Mouse (Mus musculus): ENCODE data around the gene Nucb1. TPM values are rescaled to one million over a fixed set of nuclear protein-coding genes. Genes with fewer than 3 reads are reported as not detected.

Gene Nucb1
- polyA plus RNA-seq, 1 experiment: 135 TPM

GRCm38 (mm10) chr7:45526474-45527120 lies 16.4 kb upstream of the Nucb1 start:
- TF ChIP-seq E2F4 (IDR thresholded peaks at IDR 0.05; ENCODE audit: insufficient read depth): no peak
- TF ChIP-seq MYOD1 (IDR thresholded peaks at IDR 0.05; ENCODE audit: control insufficient read depth in 1 of 3, insufficient read length in 2 of 3, low read depth in 2 of 3): no peak
- no peak for TF ChIP-seq USF1 (IDR thresholded peaks at IDR 0.05; ENCODE audit: low read depth)
- TF ChIP-seq REST (IDR thresholded peaks at IDR 0.05; ENCODE audit: insufficient read depth, insufficient read length): no peak
- TF ChIP-seq TCF3 (IDR thresholded peaks at IDR 0.05; ENCODE audit: insufficient read length, low read depth): no peak
- TF ChIP-seq TCF12 (IDR thresholded peaks at IDR 0.05; ENCODE audit: insufficient read depth, poor library complexity, severe bottlenecking): no peak
- no peak for TF ChIP-seq POLR2A (IDR thresholded peaks at IDR 0.05; ENCODE audit: insufficient read length, low read depth)
- TF ChIP-seq MAX (IDR thresholded peaks at IDR 0.05; ENCODE audit: low read depth): no peak
- no peak for TF ChIP-seq SRF (IDR thresholded peaks at IDR 0.05; ENCODE audit: control insufficient read depth, insufficient read length, low read depth)
- TF ChIP-seq CEBPB (IDR thresholded peaks at IDR 0.05; ENCODE audit: insufficient read depth, poor library complexity, severe bottlenecking): no peak
- TF ChIP-seq POLR2AphosphoS2 (IDR thresholded peaks at IDR 0.05; ENCODE audit: insufficient read length, low read depth): no peak
- no peak for TF ChIP-seq MYOG (IDR thresholded peaks at IDR 0.05; ENCODE audit: control insufficient read depth in 1 of 3, insufficient read depth in 1 of 3, insufficient read length in 2 of 3, low read depth in 2 of 3)
- peak overlapping the region; percentile 100 for H3K4me3 ChIP-seq

GRCm38 (mm10) chr7:45525809-45526473 lies 15.7 kb upstream of the Nucb1 start, which contains the start of the genes Ppp1r15a and Plekha4:
Gene Ppp1r15a (minus strand): TSS chr7:45526268.
Gene Plekha4 (plus strand): TSS chr7:45526330.
- H3K79me2 ChIP-seq (ENCODE audit: control insufficient read depth, insufficient read depth): peaks cover 28% of the 10 kb centered on the region
- peak within 1 kb of the TSS; percentile 100 for H3K4me3 ChIP-seq
- TF ChIP-seq SRF (IDR thresholded peaks at IDR 0.05; ENCODE audit: control insufficient read depth, insufficient read length, low read depth): peak; percentile 64
- no peak for TF ChIP-seq E2F4 (IDR thresholded peaks at IDR 0.05; ENCODE audit: insufficient read depth)
- no peak for TF ChIP-seq TCF12 (IDR thresholded peaks at IDR 0.05; ENCODE audit: insufficient read depth, poor library complexity, severe bottlenecking)
- no peak for TF ChIP-seq USF1 (IDR thresholded peaks at IDR 0.05; ENCODE audit: low read depth)
- TF ChIP-seq CEBPB (IDR thresholded peaks at IDR 0.05; ENCODE audit: insufficient read depth, poor library complexity, severe bottlenecking): 0 out of 2 replicates have a peak, but pooled peaks have one; percentile 29
- peak in 1 of 3 experiments; percentile 1 for TF ChIP-seq MYOD1 (IDR thresholded peaks at IDR 0.05; ENCODE audit: control insufficient read depth in 1 of 3, insufficient read length in 2 of 3, low read depth in 2 of 3)
- TF ChIP-seq MAX (IDR thresholded peaks at IDR 0.05; ENCODE audit: low read depth): no peak
- no peak for TF ChIP-seq TCF3 (IDR thresholded peaks at IDR 0.05; ENCODE audit: insufficient read length, low read depth)
- no peak for TF ChIP-seq MYOG (IDR thresholded peaks at IDR 0.05; ENCODE audit: control insufficient read depth in 1 of 3, insufficient read depth in 1 of 3, insufficient read length in 2 of 3, low read depth in 2 of 3)
- peak; percentile 100 for TF ChIP-seq POLR2AphosphoS2 (IDR thresholded peaks at IDR 0.05; ENCODE audit: insufficient read length, low read depth)
- TF ChIP-seq REST (IDR thresholded peaks at IDR 0.05; ENCODE audit: insufficient read depth, insufficient read length): no peak
- TF ChIP-seq POLR2A (IDR thresholded peaks at IDR 0.05; ENCODE audit: insufficient read length, low read depth): peak; percentile 97
- H3K36me3 ChIP-seq (ENCODE audit: control insufficient read depth, insufficient read depth): peaks cover 30% of the 10 kb centered on the region
- no peaks in the 10 kb centered on the region for H3K27me3 ChIP-seq (ENCODE audit: control insufficient read depth, insufficient read depth, insufficient read length)
- peak within 1 kb of the TSS; percentile 69 for H3ac ChIP-seq (ENCODE audit: control insufficient read depth, insufficient read length)
- H3K4me2 ChIP-seq (ENCODE audit: low read depth): peak within 1 kb of the TSS; percentile 86

More at GRCm38 (mm10) chr7:45526474-45527120, 16.4 kb upstream of the Nucb1 start:
- H3K36me3 ChIP-seq (ENCODE audit: control insufficient read depth, insufficient read depth): peaks cover 30% of the 10 kb centered on the region
- H3K4me2 ChIP-seq (ENCODE audit: low read depth): peak overlapping the region; percentile 77
- H3K27me3 ChIP-seq (ENCODE audit: control insufficient read depth, insufficient read depth, insufficient read length): no peaks in the 10 kb centered on the region
- H3K79me2 ChIP-seq (ENCODE audit: control insufficient read depth, insufficient read depth): peaks cover 28% of the 10 kb centered on the region
- H3ac ChIP-seq (ENCODE audit: control insufficient read depth, insufficient read length): peak overlapping the region; percentile 69

GRCm38 (mm10) chr7:45524841-45525621 lies 14.8 kb upstream of the Nucb1 start:
- Histone ChIP-seq H3K27me3 (ENCODE audit: control insufficient read depth, insufficient read depth, insufficient read length) (no peaks in the 10 kb centered on the region), H3K4me3 (peak overlapping the region; percentile 100), H3K36me3 (ENCODE audit: control insufficient read depth, insufficient read depth) (peaks cover 30% of the 10 kb centered on the region), H3K79me2 (ENCODE audit: control insufficient read depth, insufficient read depth) (peaks cover 28% of the 10 kb centered on the region), H3ac (ENCODE audit: control insufficient read depth, insufficient read length) (peak overlapping the region; percentile 69), H3K4me2 (ENCODE audit: low read depth) (peak overlapping the region; percentile 86)
- no peak for TF ChIP-seq REST (IDR thresholded peaks at IDR 0.05; ENCODE audit: insufficient read depth, insufficient read length)
- TF ChIP-seq POLR2A (IDR thresholded peaks at IDR 0.05; ENCODE audit: insufficient read length, low read depth): peak; percentile 49
- TF ChIP-seq E2F4 (IDR thresholded peaks at IDR 0.05; ENCODE audit: insufficient read depth): no peak
- TF ChIP-seq SRF (IDR thresholded peaks at IDR 0.05; ENCODE audit: control insufficient read depth, insufficient read length, low read depth): no peak
- peak; percentile 54 for TF ChIP-seq MAX (IDR thresholded peaks at IDR 0.05; ENCODE audit: low read depth)
- peak in 1 of 3 experiments; percentile 8 for TF ChIP-seq MYOD1 (IDR thresholded peaks at IDR 0.05; ENCODE audit: control insufficient read depth in 1 of 3, insufficient read length in 2 of 3, low read depth in 2 of 3)
- peak in 1 of 3 experiments; percentile 41 for TF ChIP-seq MYOG (IDR thresholded peaks at IDR 0.05; ENCODE audit: control insufficient read depth in 1 of 3, insufficient read depth in 1 of 3, insufficient read length in 2 of 3, low read depth in 2 of 3)
- no peak for TF ChIP-seq TCF3 (IDR thresholded peaks at IDR 0.05; ENCODE audit: insufficient read length, low read depth)
- no peak for TF ChIP-seq TCF12 (IDR thresholded peaks at IDR 0.05; ENCODE audit: insufficient read depth, poor library complexity, severe bottlenecking)
- TF ChIP-seq USF1 (IDR thresholded peaks at IDR 0.05; ENCODE audit: low read depth): no peak
- TF ChIP-seq CEBPB (IDR thresholded peaks at IDR 0.05; ENCODE audit: insufficient read depth, poor library complexity, severe bottlenecking): no peak
- TF ChIP-seq POLR2AphosphoS2 (IDR thresholded peaks at IDR 0.05; ENCODE audit: insufficient read length, low read depth): peak; percentile 65
